Mouse (Mus musculus): ENCODE measurements around the gene Zfp84.
"Not testable (repeated sequence)": the region's sequence is repeated elsewhere in the genome, so short reads cannot be mapped to it uniquely, and the experiment has no call there.

Zfp84 gene

DNA sequence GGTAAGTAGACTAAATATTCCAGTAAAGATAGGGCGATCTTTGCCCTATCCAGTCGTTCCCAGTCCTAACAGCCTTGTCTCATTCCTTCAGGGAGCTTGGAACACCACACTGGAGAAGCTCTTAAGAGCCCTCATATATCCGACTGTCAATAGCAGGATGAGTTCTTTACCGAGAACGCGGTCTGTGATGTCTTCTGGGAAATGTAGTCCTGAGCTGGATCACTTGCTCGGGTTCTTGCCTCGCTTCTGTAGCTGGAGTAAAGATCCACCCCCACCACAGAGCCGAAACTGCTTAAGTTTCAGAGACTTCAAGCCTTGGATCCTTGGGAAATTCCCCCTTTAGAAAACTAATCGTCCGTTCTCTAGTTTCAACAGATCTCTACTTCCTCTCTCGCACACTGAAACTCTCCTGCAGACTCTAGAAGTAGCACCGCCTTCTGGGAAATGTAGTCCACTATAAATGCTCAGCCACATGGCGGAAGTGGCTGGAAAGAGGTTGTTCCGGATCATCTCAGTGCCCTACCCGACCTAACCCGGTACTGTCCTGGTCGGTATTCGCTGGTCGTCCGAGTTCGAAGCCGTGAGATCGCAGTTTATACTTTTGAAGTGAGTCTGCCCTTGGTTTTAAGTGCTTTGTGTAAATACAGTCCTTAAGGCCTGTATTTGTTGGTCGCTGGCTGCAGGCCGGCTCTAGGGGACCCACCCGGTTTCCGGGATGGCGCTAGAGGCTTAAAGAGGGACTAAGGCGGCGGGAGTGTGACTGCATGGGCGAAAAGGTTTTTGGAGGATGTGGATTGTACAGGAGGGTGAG, at the start of gene Zfp84:
TSS of gene Zfp84 (plus strand) at position 463 of the 811 bp plus-strand sequence.
- DNase-seq (ENCODE audit: low spot score) = peak; percentile 91

DNA sequence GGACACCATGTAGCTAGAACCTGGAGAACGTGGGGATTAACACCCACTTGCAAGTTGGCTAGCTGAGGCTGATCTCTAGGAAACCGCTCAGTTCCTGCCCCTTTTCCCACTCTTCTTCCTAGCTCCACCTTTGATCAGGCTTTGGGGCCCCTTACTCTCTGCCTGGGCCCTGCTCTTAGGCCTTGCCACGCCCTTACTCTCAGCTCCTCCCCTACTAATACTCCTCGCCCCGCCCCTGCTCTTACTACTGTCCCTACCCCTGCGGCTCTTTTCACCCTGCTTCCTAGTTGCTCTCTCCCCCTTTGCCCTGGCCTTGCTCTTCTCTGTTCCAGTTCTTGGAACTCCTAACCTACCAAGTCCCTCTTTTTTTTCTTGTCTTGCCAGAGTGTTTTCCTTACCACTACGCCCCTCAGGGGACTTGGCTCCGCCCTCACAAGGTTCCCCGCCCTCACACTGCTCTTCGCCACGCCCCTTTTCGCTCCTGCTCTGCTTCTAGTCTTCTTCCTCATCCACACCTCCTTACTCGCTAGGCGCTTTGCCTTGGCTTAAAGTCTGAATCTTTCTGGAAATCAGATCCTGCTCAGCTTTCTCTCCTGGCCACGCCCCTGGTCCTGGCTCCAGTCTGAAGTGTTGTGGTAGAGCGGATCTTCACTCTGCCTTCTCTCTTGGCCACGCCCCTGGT, 42.8 kb upstream of the Zfp84 start:
- DNase-seq (ENCODE audit: low spot score) = not testable (repeated sequence)

DNA sequence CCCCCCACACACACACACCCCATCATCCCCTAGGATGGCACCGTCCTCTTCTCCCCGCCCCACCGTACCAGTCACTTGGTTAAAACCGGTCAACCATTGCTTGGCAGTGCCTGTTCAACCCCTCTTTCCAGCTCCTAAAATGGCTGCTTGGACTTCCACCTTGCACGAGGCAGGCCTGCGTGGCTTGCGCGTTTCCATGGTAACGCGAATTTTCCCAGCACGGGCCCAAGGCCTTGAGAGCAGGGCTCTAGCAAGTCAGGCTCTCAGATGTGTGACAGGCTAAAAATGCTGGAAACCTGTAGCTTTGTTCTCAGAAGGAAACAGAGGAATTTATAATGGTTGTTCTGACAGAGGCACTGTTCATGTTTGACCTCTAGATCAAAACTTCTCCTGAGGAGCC, 41.5 kb upstream of the Zfp84 start, which contains the start of gene Catsperg2:
TSS of gene Catsperg2 (minus strand) at position 173 of the 400 bp plus-strand sequence.
- DNase-seq (ENCODE audit: low spot score) = not testable (repeated sequence)

DNA sequence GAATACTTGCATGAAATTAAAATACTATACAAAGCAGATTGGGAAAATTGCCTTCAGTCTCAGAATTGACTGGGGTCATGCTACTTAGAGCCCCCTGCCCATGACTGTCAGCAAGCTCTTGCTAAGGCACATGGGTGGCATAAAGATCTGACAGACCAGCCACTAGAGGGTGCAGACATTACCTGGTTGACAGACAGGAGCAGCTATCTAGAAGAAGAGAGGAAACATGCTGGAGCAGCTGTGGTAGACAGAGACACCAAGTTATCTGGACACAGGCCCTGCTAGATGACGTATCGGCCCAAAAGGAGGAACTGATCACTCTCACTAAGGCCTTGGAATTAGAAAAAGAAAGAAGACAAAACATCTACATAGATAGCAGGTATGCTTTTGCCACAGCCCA, 40.3 kb upstream of the Zfp84 start:
- DNase-seq (ENCODE audit: low spot score) = no peak

DNA sequence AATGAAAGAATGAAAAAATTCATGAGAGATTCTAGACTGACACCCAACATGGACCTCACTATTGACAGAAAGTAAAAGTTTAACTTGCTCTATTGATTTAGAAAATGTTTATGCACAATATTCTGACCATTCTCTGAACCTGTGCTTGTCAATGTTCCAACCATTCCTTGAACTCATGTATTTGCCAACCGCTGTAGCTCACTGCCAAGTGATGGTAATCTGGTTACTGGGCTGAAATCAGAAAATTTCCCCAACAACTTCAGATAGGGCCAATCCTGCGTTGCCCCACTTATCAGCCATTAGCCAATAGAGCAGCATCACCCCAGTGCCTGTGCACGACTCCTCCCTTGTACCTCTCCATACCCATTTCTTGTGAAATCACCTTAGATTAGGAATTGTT, 26.1 kb upstream of the Zfp84 start:
- no peak for DNase-seq (ENCODE audit: low spot score)

DNA sequence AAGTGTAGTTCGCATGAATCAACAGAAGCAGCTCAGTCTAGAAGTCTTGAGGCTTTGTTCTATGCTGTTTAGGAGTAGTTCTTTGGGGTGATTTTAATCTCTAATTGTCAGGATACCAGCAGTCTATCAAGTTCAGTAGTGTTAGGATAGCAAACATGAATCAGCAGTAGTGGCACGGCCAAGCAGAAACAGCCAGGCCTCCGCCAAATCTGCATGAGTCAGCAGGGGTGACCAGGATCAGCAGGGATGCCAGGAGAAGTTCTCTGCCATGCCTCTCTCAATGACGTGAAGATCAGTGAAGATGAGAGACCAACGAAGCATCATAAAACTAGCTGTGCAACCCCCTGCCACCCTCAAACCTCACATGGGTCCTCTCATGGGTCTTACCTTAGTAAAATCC, 7.9 kb upstream of the Zfp84 start:
- DNase-seq (ENCODE audit: low spot score) = no peak

DNA sequence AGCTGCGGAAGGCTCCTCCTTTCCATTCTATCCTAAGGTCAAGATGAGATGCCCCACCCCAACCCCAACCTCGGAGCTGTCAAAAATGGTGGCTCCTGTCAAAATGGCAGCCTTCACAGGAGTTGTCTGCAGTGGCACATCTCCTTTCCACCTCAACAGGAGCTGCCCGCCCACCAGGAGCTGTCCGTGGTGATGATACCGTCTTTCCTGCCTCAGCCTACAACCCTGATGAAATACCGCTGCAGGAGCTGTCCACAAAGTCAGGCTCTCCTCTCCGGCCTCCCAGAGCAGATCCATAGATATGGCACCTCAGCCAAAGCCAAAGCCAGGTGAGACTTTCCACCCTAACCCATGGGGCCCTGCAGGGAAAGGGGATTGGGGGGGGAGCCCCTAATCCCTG, 3.6 kb upstream of the Zfp84 start:
- no peak for DNase-seq (ENCODE audit: low spot score)

DNA sequence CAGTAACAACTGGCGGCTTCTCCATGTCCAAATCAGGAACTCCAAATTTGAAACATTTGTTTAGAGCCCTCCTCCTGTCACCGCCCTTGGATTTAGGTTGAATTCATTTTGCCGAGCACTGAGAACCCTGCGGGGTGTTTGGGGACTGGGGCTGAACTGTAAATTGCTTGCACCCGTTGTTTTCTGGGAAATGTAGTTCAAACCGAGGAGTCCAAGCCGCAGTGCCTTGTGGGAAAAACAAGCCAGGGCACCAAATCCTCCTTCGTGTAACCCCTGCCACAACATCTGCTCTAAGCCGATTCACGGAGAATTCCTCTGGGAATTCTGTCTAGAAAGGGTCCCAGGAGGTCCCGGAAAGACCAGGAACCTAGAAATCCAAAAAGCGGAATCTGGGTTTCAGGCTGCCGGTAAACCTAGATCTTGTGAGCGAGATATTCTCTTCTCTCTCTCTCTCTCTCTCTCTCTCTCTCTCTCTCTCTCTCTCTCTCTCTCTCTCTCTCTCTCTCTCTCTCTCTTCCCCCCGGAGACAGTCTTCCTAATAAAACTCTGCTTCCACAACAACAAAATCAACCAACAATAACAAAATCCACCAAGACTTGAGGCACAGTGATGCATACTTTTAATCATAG, 1.2 kb upstream of the Zfp84 start:
- DNase-seq (ENCODE audit: low spot score) = peak; percentile 86

DNA sequence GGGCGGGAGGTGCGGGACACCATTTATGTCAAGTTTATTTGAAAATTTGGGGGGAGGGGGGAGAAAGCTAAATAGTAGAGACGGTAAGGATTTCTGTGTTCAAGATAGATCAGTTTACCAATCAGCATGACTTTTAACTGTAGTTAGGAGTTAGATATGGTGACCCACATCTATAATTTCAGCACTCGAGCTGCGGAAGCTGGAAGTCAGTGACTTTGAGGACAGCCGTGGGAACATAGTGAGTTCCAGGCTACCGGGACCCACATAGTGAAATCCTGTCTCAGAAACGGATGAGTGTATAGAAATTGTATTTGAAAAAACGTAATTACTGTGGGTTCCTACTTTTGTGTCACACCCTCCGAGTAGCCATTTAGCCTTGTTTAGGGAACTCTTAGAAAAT, 628 bp downstream of the Zfp84 start:
- DNase-seq (ENCODE audit: low spot score) = no peak

DNA sequence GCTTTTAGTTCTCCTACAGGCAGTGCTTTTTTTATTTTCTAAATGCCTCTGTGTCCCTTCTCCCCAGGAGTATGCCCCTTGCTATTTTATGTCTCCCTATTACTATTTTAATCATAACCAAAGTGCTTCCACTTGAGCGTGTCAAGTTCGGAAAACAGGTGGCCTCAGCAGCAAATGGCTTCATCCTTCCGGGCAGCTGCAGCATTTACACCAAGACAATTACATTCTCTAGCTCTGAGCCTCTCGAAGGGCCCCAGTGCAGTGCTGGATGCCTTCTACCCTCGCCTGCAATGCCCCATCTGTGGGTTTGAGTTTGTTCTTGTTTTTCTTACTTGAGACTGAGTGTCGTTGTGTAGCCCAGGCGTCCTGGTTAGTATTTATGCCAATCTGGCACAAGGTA, 5.2 kb downstream of the Zfp84 start:
- DNase-seq (ENCODE audit: low spot score) = no peak

DNA sequence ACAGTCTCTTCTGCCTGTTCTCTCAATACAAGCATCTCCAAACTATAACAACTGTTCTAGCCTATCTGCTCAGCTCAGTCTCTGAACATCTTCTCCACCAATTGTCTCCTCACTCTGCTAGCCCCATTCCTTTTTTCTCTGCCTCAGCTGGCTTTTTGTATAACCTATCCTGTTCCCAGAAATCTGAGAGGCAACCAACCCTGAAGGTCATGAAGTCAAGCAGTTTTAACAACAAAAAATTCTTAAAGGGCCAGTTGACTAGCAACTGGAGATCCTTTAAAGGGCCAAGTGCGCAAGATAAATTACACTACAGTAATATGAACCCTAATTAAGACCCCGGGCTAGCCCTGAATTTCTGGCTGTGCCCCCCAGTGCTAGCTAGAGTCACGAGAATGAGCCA, 6.0 kb downstream of the Zfp84 start:
- no peak for DNase-seq (ENCODE audit: low spot score)

DNA sequence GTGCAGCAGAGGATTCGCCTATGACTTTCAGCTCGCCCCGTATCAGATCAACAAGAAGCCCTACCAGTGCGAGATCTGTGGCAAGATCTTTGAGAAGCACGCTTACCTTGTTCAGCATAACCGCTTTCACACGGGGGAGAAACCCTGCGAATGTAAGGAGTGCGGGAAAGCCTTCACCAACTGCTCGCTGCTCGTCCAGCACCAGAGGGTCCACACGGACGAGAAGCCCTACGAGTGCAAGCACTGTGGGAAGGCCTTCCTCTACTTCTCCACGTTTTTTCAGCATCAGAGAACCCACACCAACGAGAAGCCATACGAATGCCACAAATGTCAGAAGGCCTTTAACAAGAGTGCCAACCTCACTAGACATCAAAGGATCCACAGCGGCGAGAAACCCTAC, 8.2 kb downstream of the Zfp84 start:
- DNase-seq (ENCODE audit: low spot score) = no peak

DNA sequence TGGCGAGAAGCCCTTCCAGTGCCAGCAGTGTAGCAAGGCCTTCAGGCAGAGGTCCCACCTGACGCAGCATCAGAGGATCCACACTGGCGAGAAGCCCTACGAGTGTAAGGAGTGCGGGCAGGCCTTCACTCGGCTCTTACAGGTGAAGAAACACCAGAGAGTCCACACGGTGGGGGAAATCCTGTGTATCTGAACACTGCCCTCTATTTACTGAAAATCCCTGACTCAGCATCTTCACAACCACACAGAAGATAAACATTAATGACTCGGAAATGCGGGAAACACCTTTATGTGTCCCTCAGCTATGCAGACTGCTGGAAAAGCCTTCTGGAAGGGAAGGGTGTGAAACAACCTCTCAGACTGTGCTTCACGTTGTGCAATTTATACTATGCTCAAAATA, 9.0 kb downstream of the Zfp84 start:
- DNase-seq (ENCODE audit: low spot score) = no peak

DNA sequence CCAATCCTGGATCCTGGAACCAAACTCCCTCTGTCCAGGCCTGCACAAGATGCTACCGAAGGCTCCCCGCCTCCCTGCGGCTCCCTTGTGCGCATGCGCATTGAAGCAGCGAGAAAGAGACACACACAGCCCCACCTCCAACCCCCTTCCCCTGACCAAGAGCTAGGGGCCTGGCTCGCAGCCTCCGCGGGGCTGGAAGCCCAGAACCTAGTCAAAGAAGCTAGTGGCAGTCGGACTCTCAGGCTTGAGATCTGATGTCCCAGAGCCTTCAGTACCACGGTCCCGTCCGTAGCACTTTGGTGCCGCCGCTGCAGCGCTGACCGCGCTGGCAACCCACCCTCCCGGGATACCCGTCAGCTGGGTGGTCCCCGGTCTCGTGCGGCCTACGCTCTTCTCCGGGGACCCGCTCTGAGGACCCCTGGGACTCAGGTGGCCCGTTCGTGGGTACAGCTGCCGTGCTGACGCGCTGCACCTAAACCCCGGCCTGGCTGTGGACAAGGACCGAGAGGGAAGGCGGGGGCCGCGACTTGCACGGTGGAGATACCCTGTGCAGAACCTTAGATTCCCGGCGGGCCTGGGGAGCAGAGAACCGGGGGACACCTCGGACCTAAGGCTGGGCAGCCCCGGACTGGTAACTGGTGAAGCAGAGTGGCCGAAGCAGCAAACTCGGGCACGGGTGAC, 15.7 kb downstream of the Zfp84 start, which contains the start of gene Zfp30:
TSS of gene Zfp30 (plus strand) at position 128 of the 681 bp plus-strand sequence.
- peak; percentile 93 for DNase-seq (ENCODE audit: low spot score)

DNA sequence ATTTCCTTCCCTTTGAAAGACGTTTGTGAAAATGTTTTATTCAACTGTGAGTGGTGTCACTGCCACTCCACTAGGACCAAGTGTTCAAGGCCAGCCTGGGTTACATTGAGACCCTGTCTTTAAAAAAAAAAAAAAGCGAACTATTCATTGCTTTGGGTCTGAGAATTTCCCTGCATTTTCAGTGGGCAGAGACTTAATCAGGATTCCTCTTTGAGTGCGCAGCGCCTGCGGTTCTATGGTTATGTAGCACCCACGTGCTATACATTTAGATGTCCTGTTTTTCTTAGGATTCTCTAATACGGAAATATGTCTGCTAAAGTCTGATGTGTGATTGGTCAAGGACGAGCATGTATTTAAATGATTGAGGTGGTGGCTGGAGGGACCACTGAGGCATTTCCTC, 16.7 kb downstream of the Zfp84 start:
- no peak for DNase-seq (ENCODE audit: low spot score)

DNA sequence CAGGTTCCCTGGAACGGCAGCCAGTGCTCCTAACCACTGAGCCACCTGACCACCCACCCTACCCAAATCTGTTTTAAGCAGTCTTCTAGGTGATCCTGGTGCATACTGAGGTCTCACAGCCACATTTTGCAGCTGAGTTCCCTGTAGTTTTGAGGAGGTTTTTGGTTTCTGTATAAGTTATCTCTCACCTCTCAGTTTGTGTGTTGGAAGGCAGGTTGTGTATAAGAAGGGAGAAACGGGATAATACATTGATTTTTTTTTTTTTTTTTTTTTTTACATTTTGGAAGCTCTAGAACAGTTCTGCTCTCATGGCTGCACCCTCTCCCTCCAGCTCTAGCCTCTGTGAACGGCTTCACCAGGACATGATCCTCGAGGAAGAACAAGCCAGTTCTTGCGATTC, 17.5 kb downstream of the Zfp84 start:
- DNase-seq (ENCODE audit: low spot score) = no peak

DNA sequence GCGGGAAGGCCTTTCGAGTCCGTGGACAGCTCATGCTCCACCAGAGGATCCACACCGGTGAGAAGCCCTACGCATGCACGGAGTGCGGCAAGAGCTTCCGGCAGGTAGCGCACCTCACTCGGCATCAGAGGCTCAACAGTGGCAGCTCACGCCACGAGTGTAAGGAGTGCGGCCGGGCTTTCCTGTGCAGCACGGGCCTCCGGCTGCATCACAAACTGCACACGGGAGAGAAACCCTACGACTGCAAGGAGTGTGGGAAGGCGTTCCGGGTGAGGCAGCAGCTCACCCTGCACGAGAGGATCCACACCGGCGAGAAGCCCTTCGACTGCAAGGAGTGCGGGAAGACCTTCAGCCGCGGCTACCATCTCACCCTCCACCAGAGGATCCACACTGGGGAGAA, 24.6 kb downstream of the Zfp84 start:
- no peak for DNase-seq (ENCODE audit: low spot score)

DNA sequence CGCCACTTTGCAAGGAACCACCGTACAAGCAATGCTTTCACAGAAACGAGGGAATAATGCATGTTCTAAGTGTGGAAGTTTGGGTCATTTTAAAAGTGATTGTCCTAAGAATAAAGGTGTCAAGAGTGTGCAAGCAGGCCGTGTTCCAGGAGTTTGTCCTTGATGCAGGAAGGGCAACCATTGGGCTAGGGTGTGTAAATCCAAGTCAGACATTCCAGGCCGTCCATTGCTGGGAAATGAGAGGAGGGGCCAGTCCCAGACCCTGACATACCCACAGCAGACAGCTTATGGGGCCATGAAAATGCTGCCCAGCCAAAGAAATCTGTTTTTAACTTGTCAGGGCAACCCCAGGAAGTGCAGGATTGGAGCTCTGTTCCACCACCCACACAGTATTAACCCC, 38.7 kb downstream of the Zfp84 start:
- no peak for DNase-seq (ENCODE audit: low spot score)

DNA sequence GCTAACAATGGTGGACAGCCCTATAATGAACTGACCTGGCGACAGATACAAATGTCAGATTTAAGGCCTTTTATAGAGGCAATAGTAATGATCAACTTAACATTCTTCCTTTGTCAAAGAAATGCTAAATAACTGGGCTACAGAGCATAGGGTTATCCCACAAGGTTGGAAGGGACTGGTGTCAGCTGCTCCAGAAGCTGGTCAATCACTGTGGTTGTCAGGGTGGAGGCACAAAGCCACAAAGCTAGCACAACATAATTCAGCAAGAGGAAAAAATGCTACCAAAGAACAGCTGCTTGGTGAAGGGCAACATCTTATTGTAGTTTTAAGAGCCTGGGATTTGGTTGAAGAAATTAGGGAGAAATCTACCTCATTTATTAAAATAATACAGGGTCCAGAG, 43.9 kb downstream of the Zfp84 start:
- no peak for DNase-seq (ENCODE audit: low spot score)

DNA sequence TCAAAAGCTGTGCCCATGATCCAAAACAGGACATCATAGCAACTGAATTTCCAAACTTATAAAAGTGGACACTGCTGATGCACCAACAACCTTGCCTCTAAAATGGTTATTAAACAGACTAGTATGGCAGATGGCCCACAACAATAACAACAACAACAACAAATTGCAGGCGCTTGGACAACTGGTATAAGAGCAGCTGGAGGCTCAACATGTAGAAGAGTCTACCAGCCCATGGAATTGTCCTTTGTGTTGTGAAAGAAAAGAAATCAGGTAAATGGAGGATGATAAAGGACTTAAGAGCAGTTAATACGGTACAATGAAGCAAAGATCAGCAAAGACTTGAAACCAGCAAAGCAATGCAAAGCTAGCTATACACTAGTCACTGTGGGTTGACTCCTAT, 46.0 kb downstream of the Zfp84 start:
- no peak for DNase-seq (ENCODE audit: low spot score)

DNA sequence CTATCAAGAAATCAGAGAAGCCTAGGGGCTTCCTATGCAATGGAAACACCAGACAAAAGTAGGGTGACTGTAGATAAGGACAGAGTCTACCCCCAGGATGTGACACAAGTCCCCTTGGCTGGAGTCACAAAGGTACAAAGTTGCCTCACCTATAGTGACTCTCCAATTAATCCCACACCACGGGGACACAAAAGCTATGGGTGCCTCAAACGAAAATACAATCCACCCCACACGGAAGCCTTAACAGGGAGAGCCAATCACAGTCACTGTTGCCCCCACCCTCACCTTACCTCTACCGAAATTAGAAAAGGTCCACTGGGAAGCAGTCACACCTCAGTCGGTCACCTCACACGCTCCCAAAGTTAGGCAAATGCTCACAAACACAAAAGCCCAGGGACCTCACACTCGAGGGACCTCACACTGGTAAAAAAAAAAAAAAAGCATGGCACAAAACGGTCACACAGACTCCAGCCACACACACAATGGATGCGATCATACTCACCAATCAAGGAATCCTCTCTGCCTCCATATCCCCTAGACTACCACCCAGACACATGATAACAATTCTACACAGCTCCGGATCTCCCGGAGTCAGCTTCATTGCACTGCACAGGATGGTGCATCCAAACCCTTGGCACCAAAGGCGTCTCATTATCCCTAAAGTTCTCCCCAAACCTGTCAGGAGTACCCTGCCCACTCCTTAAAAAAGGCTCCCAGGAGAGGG, 46.9 kb downstream of the Zfp84 start:
- DNase-seq (ENCODE audit: low spot score) = peak; percentile 7

DNA sequence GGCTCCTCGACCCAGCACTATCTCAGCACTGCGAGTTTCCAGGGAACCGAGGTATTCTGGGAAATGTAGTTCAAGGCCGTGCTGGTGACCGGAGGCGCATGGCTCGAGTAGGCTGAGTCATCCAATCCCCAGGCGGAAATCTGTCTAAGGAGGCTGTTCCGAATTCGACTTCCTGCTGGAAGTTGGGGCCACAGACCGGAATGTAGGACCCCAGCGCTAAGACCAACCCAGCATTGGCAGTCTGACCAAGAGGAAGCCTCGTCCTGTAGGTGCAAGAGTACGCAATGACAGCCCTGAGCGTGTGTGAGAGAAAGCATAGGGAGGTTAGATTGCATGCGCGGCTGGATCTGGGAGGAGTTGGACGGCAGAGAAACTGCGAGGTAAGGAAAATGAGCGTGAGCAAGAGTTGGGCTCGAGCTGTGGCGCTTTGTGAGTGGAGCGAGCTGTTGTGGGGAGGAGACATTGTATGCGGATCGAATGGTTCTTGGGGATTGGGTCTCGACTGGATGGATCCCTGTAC, 47.6 kb downstream of the Zfp84 start, which contains the start of gene Zfp790:
TSS of gene Zfp790 (plus strand) at position 205 of the 520 bp plus-strand sequence.
- peak; percentile 94 for DNase-seq (ENCODE audit: low spot score)
